Mouse (Mus musculus): ENCODE measurements around the gene Sdad1.

Sdad1 gene

GRCm38 (mm10) chr5:92245483-92245882 lies 64.8 kb downstream of the Sdad1 start:
- no peak for DNase-seq (ENCODE audit: inconsistent age in 2 of 2, low spot score in 1 of 2)

GRCm38 (mm10) chr5:92244900-92245299 lies 65.4 kb downstream of the Sdad1 start:
- DNase-seq (ENCODE audit: inconsistent age in 2 of 2, low spot score in 1 of 2): no peak

- DNase-seq (ENCODE audit: inconsistent age in 2 of 2, low spot score in 1 of 2): no peak
Measured at GRCm38 (mm10) chr5:92240769-92241168, 69.5 kb downstream of the Sdad1 start.

GRCm38 (mm10) chr5:92239333-92240232 lies 70.7 kb downstream of the Sdad1 start:
- peak; percentile 60 to 90 for DNase-seq (ENCODE audit: inconsistent age in 2 of 2, low spot score in 1 of 2)

DNA sequence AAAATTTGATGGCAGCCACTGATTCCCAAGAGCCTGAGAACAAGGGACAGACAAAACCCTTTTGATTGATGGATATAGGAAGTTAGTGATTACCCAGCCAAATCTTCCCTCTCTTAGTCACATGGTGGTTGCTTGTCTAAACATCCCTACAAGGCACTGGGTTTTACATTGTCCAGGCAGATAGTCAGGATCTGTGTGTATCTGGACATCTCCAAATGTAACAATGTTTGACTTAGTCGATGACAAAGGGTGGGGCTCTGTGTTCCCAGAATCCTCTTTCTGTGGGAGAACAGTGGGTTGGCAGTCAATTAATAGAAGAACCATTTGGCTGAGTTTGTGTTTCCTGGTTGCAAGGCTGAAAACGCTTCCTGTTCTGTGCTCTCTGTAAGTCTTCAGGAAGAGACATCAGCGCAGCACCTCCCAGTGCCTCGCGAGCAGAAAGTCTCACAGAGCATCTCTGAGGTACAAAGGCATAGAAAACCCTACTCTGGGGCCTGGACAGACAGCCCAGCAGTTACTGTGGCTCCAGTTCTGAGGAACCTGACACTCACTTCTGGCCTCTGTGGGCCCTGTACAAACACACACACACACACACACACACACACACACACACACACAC lies 75.2 kb downstream of the Sdad1 start:
- no peak for DNase-seq (ENCODE audit: inconsistent age in 2 of 2, low spot score in 1 of 2)

Measured in adrenal gland, adult (tissue).